Mouse (Mus musculus) ES-Bruce4 (cell line): ENCODE measurements at regions not wholly inside any gene's neighbourhood (a gene's known extent, or its start where the extent isn't known, plus 50 kb on each side); places are given as distances from the start of the nearest gene placed in this dataset.

Experiments
- CTCF ChIP-seq: IDR thresholded peaks from one replicate; pipeline ENCODE4 v1.8.1; 2011; ENCODE audit warnings: low read depth, low read length
- EP300 ChIP-seq: IDR thresholded peaks from 2 replicates; pipeline ENCODE4 v1.6.1; 2011; ENCODE audit warnings: low read depth, low read length; ENCODE audit not compliant: insufficient read depth

DNA sequence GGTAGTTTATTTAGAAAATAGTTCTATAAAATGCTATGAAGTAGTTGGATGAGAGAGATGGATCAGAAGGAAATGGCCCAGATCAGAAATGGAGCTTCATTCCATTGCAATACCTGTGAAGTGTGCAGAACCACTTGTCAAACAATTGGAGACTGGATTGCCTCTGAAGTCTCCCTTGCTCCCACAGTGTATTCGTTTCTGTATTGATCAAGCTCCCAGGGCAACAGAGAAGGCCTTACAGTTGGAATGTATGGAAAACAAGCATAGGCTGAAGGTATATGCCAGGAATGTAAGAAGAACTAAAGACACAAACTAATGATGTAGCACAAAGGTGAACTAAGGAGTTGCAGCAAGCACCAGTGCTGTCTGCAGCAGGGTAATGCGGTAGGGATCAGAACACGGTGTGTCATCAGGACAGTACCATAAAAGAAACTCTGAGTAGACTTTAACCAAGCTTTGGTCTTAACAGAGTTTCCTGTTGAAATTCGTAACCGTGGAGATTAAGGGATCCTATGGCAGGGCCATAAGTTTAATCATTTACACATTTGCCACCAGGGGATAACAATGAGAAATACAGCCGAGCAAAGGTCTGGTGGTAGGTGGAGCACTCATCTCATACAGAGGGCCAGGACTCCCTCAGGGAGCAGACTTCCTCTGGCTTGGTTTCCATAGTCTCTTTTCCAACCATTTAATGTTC, 732.9 kb upstream of the 2610301B20Rik start:
- TF ChIP-seq CTCF (no peak), EP300 (no peak)
